Mouse (Mus musculus) lung, postnatal 0 days (tissue): ENCODE results near the gene Lcmt1. TPM values are rescaled to one million over a fixed set of nuclear protein-coding genes. Genes with fewer than 3 reads are reported as not detected.

ENCODE experiments used
- ATAC-seq: fragments of 200-750 bp; cut with Nextera tagmentation; 2 replicates; pipeline ENCODE4 v1.8.0; 2017; ENCODE audit warnings: moderate library complexity
- DNase-seq: peaks from one replicate; pipeline ENCODE4 v3.0.0-alpha.2; 2016; ENCODE audit warnings: low spot score
- H3K27ac ChIP-seq: fragments of 300-500 bp; sonication (generic); 2 replicates; pipeline ENCODE4 v1.5.1; 2014; ENCODE audit warnings: antibody characterized with exemption, mild to moderate bottlenecking, low read length, mixed read lengths
- H3K27me3 ChIP-seq: fragments of 300-500 bp; sonication (generic); replicated peaks from 2 replicates; pipeline ENCODE4 v1.6.1; 2014; ENCODE audit warnings: low read length, mixed read lengths; ENCODE audit not compliant: insufficient read depth
- H3K36me3 ChIP-seq: fragments of 300-500 bp; sonication (generic); 2 replicates; pipeline ENCODE4 v1.6.1; 2014; ENCODE audit warnings: low read length, mixed read lengths; ENCODE audit not compliant: insufficient read depth
- H3K4me1 ChIP-seq: fragments of 300-500 bp; sonication (generic); 2 replicates; pipeline ENCODE4 v1.6.1; 2014; ENCODE audit warnings: antibody characterized with exemption, low read depth, low read length, mixed read lengths; ENCODE audit not compliant: insufficient read depth
- H3K4me2 ChIP-seq: fragments of 300-500 bp; sonication (generic); replicated peaks from 2 replicates; pipeline ENCODE4 v1.6.1; 2014; ENCODE audit warnings: low read depth, mild to moderate bottlenecking, low read length, moderate library complexity, mixed read lengths
- H3K4me3 ChIP-seq: fragments of 300-500 bp; sonication (generic); 2 replicates; pipeline ENCODE4 v1.5.1; 2014; ENCODE audit warnings: low read depth, low read length
- H3K9ac ChIP-seq: fragments of 300-500 bp; sonication (generic); replicated peaks from 2 replicates; pipeline ENCODE4 v1.6.1; 2014; ENCODE audit warnings: low read depth, mild to moderate bottlenecking
- H3K9me3 ChIP-seq: fragments of 300-500 bp; sonication (generic); 2 replicates; pipeline ENCODE4 v1.6.1; 2016; ENCODE audit warnings: low read length, mixed read lengths
- CTCF ChIP-seq: IDR thresholded peaks from 2 replicates; pipeline ENCODE4 v1.5.1; 2016; ENCODE audit warnings: antibody characterized with exemption, mild to moderate bottlenecking
- EP300 ChIP-seq: IDR thresholded peaks from 2 replicates; pipeline ENCODE4 v1.6.1; 2016; ENCODE audit warnings: antibody characterized with exemption, mild to moderate bottlenecking, control low read depth
- WGBS: fragments of 180-500 bp; shearing (Covaris S2); extraction: QIAGEN DNeasy Blood & Tissue Kit; methylation state at CpG from one replicate; pipeline ENCODE4 v1.1.7; 2014; 5-methylcytosine and 5-hydroxymethylcytosine counted together
- polyA plus RNA-seq: library from polyadenylated mRNA; unstranded; fragments of >200 nt; fragmentation: Nextera tagmentation; extraction: Ambion mirVana; gene quantifications from 2 replicates; pipeline ENCODE4 v1.2.1, GENCODE M21; 2015

Lcmt1 gene
- polyA plus RNA-seq, 1 experiment from 2014 or later, result 24.4 TPM

- Histone ChIP-seq H3K27ac (no peak overlapping the region), H3K9me3 (no peaks in the 10 kb centered on the region), H3K4me3 (no peak overlapping the region), H3K9ac (no peak overlapping the region), H3K27me3 (no peaks in the 10 kb centered on the region), H3K4me1 (no peaks in the 10 kb centered on the region), H3K4me2 (no peak overlapping the region), H3K36me3 (peaks cover 13% of the 10 kb centered on the region; the same call in 1 of the 2 replicates)
- ATAC-seq (no peak), DNase-seq (no peak)
- TF ChIP-seq EP300, result no peak
- TF ChIP-seq CTCF, result no peak
- WGBS, result 81% methylated on average over 4 of the region's 4 CpGs
Observed at GRCm38 (mm10) chr7:123327909-123328308, 41.7 kb upstream of the Lcmt1 start.

- no peaks in the 10 kb centered on the region for H3K4me1 ChIP-seq
- H3K27ac ChIP-seq, result no peak overlapping the region
- no peaks in the 10 kb centered on the region for H3K27me3 ChIP-seq
- WGBS, result 76% methylated on average over 9 of the region's 9 CpGs
- ATAC-seq (no peak), DNase-seq (no peak)
- no peak overlapping the region for H3K4me3 ChIP-seq
- no peak for TF ChIP-seq EP300
- no peak for TF ChIP-seq CTCF
- H3K9me3 ChIP-seq, result no peaks in the 10 kb centered on the region
- no peak overlapping the region for H3K9ac ChIP-seq
- no peak overlapping the region for H3K4me2 ChIP-seq
- H3K36me3 ChIP-seq, result peaks cover 13% of the 10 kb centered on the region; the same call in 1 of the 2 replicates
Observed at GRCm38 (mm10) chr7:123330506-123330905, 39.1 kb upstream of the Lcmt1 start.

GRCm38 (mm10) chr7:123336322-123336721 is 33.3 kb upstream of the Lcmt1 start:
- WGBS, result 34% methylated on average over 1 of the region's 1 CpGs
- peak; percentile 57 for ATAC-seq
- no peak overlapping the region for H3K9ac ChIP-seq

GRCm38 (mm10) chr7:123338351-123338750 is 31.2 kb upstream of the Lcmt1 start:
- ATAC-seq, result peak; percentile 59
- H3K4me3 ChIP-seq, result no peak overlapping the region
- H3K27ac ChIP-seq, result 0 out of 2 replicates have a peak overlapping the region, but pooled peaks have one; percentile 26
- peak; percentile 45 for TF ChIP-seq CTCF
- TF ChIP-seq EP300, result peak; percentile 58
- H3K27me3 ChIP-seq, result no peaks in the 10 kb centered on the region
- no peaks in the 10 kb centered on the region for H3K9me3 ChIP-seq
- no peak overlapping the region for H3K9ac ChIP-seq
- DNase-seq, result no peak
- H3K4me2 ChIP-seq, result no peak overlapping the region
- no peaks in the 10 kb centered on the region for H3K36me3 ChIP-seq
- WGBS, result 55% methylated on average over 8 of the region's 8 CpGs
- H3K4me1 ChIP-seq, result peaks cover 20% of the 10 kb centered on the region; the same call in 1 of the 2 replicates

More at GRCm38 (mm10) chr7:123336322-123336721, 33.3 kb upstream of the Lcmt1 start:
- H3K4me1 ChIP-seq, result peaks cover 13% of the 10 kb centered on the region; the same call in 1 of the 2 replicates
- H3K27ac ChIP-seq, result peak overlapping the region; percentile 47
- H3K9me3 ChIP-seq, result no peaks in the 10 kb centered on the region
- DNase-seq, result peak; percentile 49
- H3K36me3 ChIP-seq, result no peaks in the 10 kb centered on the region
- H3K27me3 ChIP-seq, result no peaks in the 10 kb centered on the region
- no peak for TF ChIP-seq EP300
- TF ChIP-seq CTCF, result no peak
- no peak overlapping the region for H3K4me3 ChIP-seq
- H3K4me2 ChIP-seq, result no peak overlapping the region

GRCm38 (mm10) chr7:123341896-123342295 is 27.7 kb upstream of the Lcmt1 start:
- WGBS, result 58% methylated on average over 5 of the region's 5 CpGs
- Histone ChIP-seq H3K9me3 (no peaks in the 10 kb centered on the region), H3K36me3 (no peaks in the 10 kb centered on the region), H3K4me2 (no peak overlapping the region), H3K4me1 (peaks cover 24% of the 10 kb centered on the region; the same call in 1 of the 2 replicates), H3K9ac (no peak overlapping the region), H3K4me3 (no peak overlapping the region), H3K27ac (no peak overlapping the region), H3K27me3 (no peaks in the 10 kb centered on the region)
- no peak for TF ChIP-seq CTCF
- no peak for TF ChIP-seq EP300
- DNase-seq (no peak), ATAC-seq (no peak)

GRCm38 (mm10) chr7:123344079-123344780 is 25.4 kb upstream of the Lcmt1 start:
- ATAC-seq (no peak), DNase-seq (no peak)
- TF ChIP-seq EP300 (no peak), CTCF (no peak)
- Histone ChIP-seq H3K4me3 (no peak overlapping the region), H3K4me1 (peaks cover 21% of the 10 kb centered on the region; the same call in 1 of the 2 replicates), H3K36me3 (no peaks in the 10 kb centered on the region), H3K9me3 (no peaks in the 10 kb centered on the region), H3K27ac (no peak overlapping the region), H3K27me3 (no peaks in the 10 kb centered on the region), H3K9ac (no peak overlapping the region), H3K4me2 (no peak overlapping the region)
- WGBS, result 87% methylated on average over 5 of the region's 5 CpGs
